Mouse (Mus musculus): ENCODE results near the gene Sgcb. TPM values are rescaled to one million over a fixed set of nuclear protein-coding genes. Genes with fewer than 3 reads are reported as not detected.

The Sgcb gene
- polyA plus RNA-seq, 1 experiment from 2014 or later = 42.1 TPM

DNA sequence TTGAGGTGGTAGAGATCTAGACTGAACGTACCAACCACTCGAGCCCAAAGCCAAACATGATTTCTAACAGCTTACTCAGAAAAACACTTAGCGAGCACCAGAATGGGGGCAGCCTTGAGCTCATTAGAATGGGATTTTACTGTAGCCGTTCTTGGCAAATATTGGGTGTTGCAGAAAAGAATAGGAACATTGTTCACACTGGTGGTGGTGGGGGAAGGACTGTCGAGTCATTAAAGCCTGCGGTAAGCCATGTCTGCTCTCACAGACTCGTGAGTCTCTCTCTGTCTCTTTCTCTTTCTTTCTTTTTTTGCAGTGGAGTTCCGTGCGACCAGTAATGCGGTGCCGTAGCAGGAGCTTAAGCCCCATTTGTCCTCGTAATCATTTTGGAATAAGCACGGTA lies 29.0 kb upstream of the Sgcb start:
- no peaks in the 10 kb centered on the region for H3K9me3 ChIP-seq (ENCODE audit: control insufficient read depth, low read length)
- H3K4me1 ChIP-seq (replicated peaks; ENCODE audit: control insufficient read depth, insufficient read depth, low read length) = no peaks in the 10 kb centered on the region
- H3K27ac ChIP-seq = no peak overlapping the region
- DNase-seq (ENCODE audit: low spot score) = no peak
- no peak overlapping the region for H3K9ac ChIP-seq
- no peaks in the 10 kb centered on the region for H3K36me3 ChIP-seq (replicated peaks; ENCODE audit: control insufficient read depth, insufficient read depth)
- H3K27me3 ChIP-seq (ENCODE audit: control insufficient read depth, insufficient read depth, low read length) = no peaks in the 10 kb centered on the region
- H3K4me2 ChIP-seq (replicated peaks) = no peak overlapping the region
- no peak overlapping the region for H3K4me3 ChIP-seq (replicated peaks; ENCODE audit: low read length)
- no peak for ATAC-seq (ENCODE audit: low FRiP score)
- 66% methylated on average over 13 of the region's 13 CpGs for WGBS

DNA sequence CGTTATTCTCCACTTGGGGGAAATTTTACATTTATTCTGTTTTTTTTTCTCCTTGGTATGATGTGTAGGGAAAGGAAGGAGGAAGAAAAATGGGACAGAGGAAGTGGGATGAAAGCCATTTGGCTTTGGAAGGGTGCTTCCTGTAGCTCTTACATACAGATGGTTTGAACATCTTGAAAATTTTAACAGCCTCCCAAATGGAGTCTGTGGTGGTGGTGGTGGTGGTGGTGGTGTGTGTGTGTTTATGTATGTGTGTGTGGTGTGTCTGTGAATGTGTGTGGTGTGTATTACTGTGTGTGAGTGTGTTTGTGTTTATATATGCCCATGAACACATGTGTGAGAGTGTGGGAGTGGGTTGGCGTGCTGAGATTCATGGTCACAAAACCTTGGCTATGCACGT lies 28.0 kb upstream of the Sgcb start:
- ATAC-seq (ENCODE audit: low FRiP score) (no peak), DNase-seq (ENCODE audit: low spot score) (no peak)
- Histone ChIP-seq H3K4me2 (replicated peaks) (no peak overlapping the region), H3K4me1 (replicated peaks; ENCODE audit: control insufficient read depth, insufficient read depth, low read length) (no peaks in the 10 kb centered on the region), H3K27me3 (ENCODE audit: control insufficient read depth, insufficient read depth, low read length) (no peaks in the 10 kb centered on the region), H3K36me3 (replicated peaks; ENCODE audit: control insufficient read depth, insufficient read depth) (no peaks in the 10 kb centered on the region), H3K4me3 (replicated peaks; ENCODE audit: low read length) (no peak overlapping the region), H3K27ac (no peak overlapping the region), H3K9me3 (ENCODE audit: control insufficient read depth, low read length) (no peaks in the 10 kb centered on the region), H3K9ac (no peak overlapping the region)
- 89% methylated on average over 3 of the region's 3 CpGs for WGBS

DNA sequence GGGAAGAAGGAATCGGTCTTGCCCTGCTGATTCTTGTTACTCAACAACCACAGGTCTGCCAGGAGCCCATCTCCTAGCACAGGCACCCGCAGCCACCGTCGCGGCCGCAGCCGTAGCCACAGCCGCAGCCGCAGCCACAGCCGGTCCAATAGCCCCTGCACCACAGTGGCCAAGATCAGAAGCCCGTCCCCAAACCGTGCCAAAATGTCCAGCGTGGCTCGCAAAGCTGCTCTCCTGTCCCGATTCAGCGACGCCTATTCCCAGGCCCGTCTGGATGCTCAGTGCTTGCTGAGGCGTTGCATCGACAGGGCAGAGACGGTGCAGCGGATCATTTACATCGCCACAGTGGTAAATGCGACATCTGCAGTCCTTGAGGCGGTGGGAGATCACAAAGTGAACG lies 21.8 kb upstream of the Sgcb start:
- 40% methylated on average over 26 of the region's 26 CpGs for WGBS
- Histone ChIP-seq H3K9ac (peak overlapping the region; percentile 28; the same call in 1 of the 2 replicates), H3K4me1 (replicated peaks; ENCODE audit: control insufficient read depth, insufficient read depth, low read length) (no peaks in the 10 kb centered on the region), H3K4me2 (replicated peaks) (peak overlapping the region; percentile 31; the same call in 1 of the 2 replicates), H3K36me3 (replicated peaks; ENCODE audit: control insufficient read depth, insufficient read depth) (no peaks in the 10 kb centered on the region), H3K9me3 (ENCODE audit: control insufficient read depth, low read length) (no peaks in the 10 kb centered on the region), H3K27ac (no peak overlapping the region), H3K27me3 (ENCODE audit: control insufficient read depth, insufficient read depth, low read length) (no peaks in the 10 kb centered on the region), H3K4me3 (replicated peaks; ENCODE audit: low read length) (peak overlapping the region; percentile 14; the same call in 1 of the 2 replicates)
- ATAC-seq (ENCODE audit: low FRiP score) (no peak), DNase-seq (ENCODE audit: low spot score) (no peak)

DNA sequence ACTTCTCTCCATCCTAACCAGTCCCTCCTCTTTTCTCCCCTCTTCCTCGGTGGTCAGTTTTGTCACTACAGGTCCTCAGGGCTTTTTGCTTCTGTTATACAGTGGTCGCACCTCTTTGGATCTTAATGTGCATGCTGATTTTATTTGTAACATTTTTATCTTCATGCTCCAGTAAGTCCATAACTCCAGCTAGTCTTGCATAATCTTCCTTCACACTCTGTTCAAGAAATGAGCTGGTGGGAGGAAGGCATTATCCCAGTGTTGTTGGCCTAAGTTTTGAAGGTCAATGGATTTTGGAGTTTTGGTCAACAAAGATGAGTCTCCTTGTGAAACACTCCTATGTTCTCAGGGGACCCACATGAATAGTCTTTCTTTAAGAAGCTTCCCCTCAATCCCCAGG lies 20.3 kb upstream of the Sgcb start:
- H3K27me3 ChIP-seq (ENCODE audit: control insufficient read depth, insufficient read depth, low read length) = no peaks in the 10 kb centered on the region
- no peak overlapping the region for H3K27ac ChIP-seq
- no peaks in the 10 kb centered on the region for H3K4me1 ChIP-seq (replicated peaks; ENCODE audit: control insufficient read depth, insufficient read depth, low read length)
- no peak for DNase-seq (ENCODE audit: low spot score)
- H3K9ac ChIP-seq = no peak overlapping the region
- 70% methylated on average over 2 of the region's 2 CpGs for WGBS
- H3K4me3 ChIP-seq (replicated peaks; ENCODE audit: low read length) = no peak overlapping the region
- no peaks in the 10 kb centered on the region for H3K9me3 ChIP-seq (ENCODE audit: control insufficient read depth, low read length)
- H3K36me3 ChIP-seq (replicated peaks; ENCODE audit: control insufficient read depth, insufficient read depth) = no peaks in the 10 kb centered on the region
- ATAC-seq (ENCODE audit: low FRiP score) = no peak
- no peak overlapping the region for H3K4me2 ChIP-seq (replicated peaks)

DNA sequence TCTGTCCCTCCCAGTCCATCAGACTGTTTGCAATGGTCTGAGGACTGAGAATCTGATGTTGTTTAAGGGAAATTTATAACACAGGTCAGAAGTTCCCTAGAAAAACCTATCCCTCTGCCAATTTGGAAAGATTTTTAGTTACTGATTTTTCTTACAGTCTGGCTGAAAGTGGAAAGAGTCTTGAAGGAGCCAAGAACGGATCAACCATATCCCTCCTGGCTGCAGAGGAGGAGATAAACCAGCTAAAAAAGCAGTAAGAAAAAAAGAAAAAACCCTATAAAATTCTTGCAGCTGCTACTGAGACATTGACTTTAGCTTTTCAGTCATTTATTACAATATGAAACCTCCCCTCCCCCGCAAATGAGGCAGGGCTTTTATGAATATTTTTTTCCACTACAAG lies 19.1 kb upstream of the Sgcb start:
- ATAC-seq (ENCODE audit: low FRiP score) (no peak), DNase-seq (ENCODE audit: low spot score) (no peak)
- Histone ChIP-seq H3K9ac (no peak overlapping the region), H3K4me3 (replicated peaks; ENCODE audit: low read length) (no peak overlapping the region), H3K27ac (no peak overlapping the region), H3K4me1 (replicated peaks; ENCODE audit: control insufficient read depth, insufficient read depth, low read length) (no peaks in the 10 kb centered on the region), H3K4me2 (replicated peaks) (no peak overlapping the region), H3K9me3 (ENCODE audit: control insufficient read depth, low read length) (no peaks in the 10 kb centered on the region), H3K27me3 (ENCODE audit: control insufficient read depth, insufficient read depth, low read length) (no peaks in the 10 kb centered on the region), H3K36me3 (replicated peaks; ENCODE audit: control insufficient read depth, insufficient read depth) (no peaks in the 10 kb centered on the region)
- 94% methylated on average over 2 of the region's 2 CpGs for WGBS

DNA sequence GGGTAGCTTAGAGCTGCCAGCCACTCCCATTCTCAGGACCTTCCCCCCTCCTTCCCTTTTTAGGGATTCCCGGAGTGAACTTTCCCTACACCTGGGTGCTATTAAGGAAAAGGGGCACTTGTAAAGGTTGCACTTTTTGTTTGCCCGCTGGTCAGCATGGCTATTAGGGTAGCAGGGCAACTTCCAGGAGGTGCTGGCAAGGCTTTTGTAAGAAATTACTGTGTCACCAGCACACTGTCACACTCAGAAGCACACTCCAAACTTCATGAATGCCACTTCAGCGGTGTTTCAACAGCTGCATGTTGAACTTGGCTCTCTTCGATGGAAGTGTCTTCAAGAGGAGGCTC lies 4.2 kb upstream of the Sgcb start:
- peaks cover 59% of the 10 kb centered on the region for H3K27me3 ChIP-seq (ENCODE audit: control insufficient read depth, insufficient read depth, low read length)
- no peak for DNase-seq (ENCODE audit: low spot score)
- WGBS = under 1% methylated on average over 4 of the region's 4 CpGs
- H3K4me1 ChIP-seq (replicated peaks; ENCODE audit: control insufficient read depth, insufficient read depth, low read length) = peaks cover 13% of the 10 kb centered on the region
- H3K9me3 ChIP-seq (ENCODE audit: control insufficient read depth, low read length) = no peaks in the 10 kb centered on the region
- no peak overlapping the region for H3K9ac ChIP-seq
- H3K36me3 ChIP-seq (replicated peaks; ENCODE audit: control insufficient read depth, insufficient read depth) = no peaks in the 10 kb centered on the region
- no peak overlapping the region for H3K27ac ChIP-seq
- ATAC-seq (ENCODE audit: low FRiP score) = no peak
- peak overlapping the region; percentile 65 for H3K4me2 ChIP-seq (replicated peaks)
- H3K4me3 ChIP-seq (replicated peaks; ENCODE audit: low read length) = peak overlapping the region; percentile 32

DNA sequence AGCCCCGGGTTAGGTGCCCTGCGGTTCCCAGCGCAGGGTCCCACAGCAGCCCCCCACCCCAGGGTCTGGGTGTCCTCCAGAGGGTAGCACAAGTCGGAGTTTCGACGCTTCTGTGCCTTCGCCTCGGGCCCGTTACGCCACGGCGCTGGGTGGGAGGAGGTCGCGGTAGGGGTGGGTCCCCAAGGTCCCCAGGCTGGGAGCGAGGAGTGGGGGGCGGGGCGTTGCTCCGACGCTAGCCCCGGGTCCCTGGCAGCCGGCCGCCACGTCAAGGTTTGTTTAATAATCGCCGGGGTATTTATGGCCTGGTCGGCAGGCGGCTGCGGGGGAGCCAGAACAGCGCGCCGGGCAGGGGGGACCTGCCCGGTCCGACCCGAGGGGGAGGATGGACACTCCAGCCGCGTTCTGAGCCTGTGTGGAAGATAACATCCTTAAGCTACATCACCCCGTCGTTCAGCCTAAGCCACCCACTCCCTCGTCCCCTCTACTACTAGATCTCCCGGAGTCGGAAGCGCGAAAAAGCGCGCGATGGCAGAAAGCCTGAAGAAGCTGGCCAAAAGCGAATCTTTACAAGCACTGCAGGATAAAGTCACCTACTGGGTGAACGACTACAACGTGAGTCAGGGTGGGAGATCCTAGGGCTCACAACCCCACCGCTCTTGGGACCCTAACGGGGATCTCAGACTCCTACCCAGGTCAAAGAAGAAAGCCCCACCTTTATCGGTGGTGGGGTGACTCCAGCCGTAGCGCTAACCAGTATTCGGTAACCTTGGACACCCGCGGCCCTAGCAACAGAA lies 3.7 kb upstream of the Sgcb start, which contains the start of gene Spata18:
Gene Spata18 (plus strand): TSS at position 319 of the 794 bp plus-strand sequence.
- H3K4me2 ChIP-seq (replicated peaks) = peak within 1 kb of the TSS; percentile 65
- H3K4me3 ChIP-seq (replicated peaks; ENCODE audit: low read length) = peak within 1 kb of the TSS; percentile 32
- peaks cover 19% of the 10 kb centered on the region for H3K4me1 ChIP-seq (replicated peaks; ENCODE audit: control insufficient read depth, insufficient read depth, low read length)
- H3K27ac ChIP-seq = no peak within 1 kb of the TSS
- H3K9me3 ChIP-seq (ENCODE audit: control insufficient read depth, low read length) = no peaks in the 10 kb centered on the region
- H3K9ac ChIP-seq = peak within 1 kb of the TSS; percentile 40
- ATAC-seq (ENCODE audit: low FRiP score) (peak; percentile 18; the same call in 1 of the 2 replicates), DNase-seq (ENCODE audit: low spot score) (peak; percentile 53)
- under 1% methylated on average over 57 of the region's 57 CpGs for WGBS
- H3K27me3 ChIP-seq (ENCODE audit: control insufficient read depth, insufficient read depth, low read length) = peaks cover 59% of the 10 kb centered on the region
- H3K36me3 ChIP-seq (replicated peaks; ENCODE audit: control insufficient read depth, insufficient read depth) = no peaks in the 10 kb centered on the region

DNA sequence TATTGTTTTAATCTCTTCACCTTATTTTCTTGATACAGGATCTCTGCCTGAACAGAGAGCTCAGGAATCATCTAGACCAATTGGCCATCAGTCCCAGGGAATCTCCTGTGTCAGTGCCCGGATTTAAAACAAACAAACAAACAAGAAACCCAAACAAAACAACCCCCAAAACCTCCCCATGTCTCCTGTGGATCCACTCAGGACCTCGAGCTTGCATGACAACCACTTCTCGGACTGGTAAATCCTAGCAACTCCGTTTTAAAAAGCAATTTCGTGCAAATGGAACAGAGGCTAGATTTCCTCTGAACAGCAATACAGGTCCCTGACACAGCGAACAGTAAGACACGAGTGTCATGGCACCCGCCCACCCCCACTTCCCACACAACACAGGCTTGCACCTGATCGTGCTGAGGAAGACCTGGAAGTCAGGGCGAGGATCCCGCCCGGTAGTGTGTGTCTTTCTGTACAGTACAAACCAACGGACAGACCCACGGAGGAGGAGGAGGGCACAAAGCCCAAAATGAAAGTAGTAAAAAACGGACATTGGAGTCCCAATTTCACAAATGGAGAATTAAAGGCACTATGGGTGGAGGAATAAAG lies 2.9 kb upstream of the Sgcb start:
- ATAC-seq (ENCODE audit: low FRiP score) = no peak
- Histone ChIP-seq H3K9me3 (ENCODE audit: control insufficient read depth, low read length) (no peaks in the 10 kb centered on the region), H3K27ac (no peak overlapping the region), H3K4me1 (replicated peaks; ENCODE audit: control insufficient read depth, insufficient read depth, low read length) (peaks cover 20% of the 10 kb centered on the region), H3K4me3 (replicated peaks; ENCODE audit: low read length) (peak overlapping the region; percentile 32), H3K27me3 (ENCODE audit: control insufficient read depth, insufficient read depth, low read length) (peaks cover 59% of the 10 kb centered on the region), H3K9ac (0 out of 2 replicates have a peak overlapping the region, but pooled peaks have one; percentile 40), H3K4me2 (replicated peaks) (peak overlapping the region; percentile 65), H3K36me3 (replicated peaks; ENCODE audit: control insufficient read depth, insufficient read depth) (no peaks in the 10 kb centered on the region)
- WGBS = under 1% methylated on average over 15 of the region's 15 CpGs
- DNase-seq (ENCODE audit: low spot score) = peak; percentile 48

DNA sequence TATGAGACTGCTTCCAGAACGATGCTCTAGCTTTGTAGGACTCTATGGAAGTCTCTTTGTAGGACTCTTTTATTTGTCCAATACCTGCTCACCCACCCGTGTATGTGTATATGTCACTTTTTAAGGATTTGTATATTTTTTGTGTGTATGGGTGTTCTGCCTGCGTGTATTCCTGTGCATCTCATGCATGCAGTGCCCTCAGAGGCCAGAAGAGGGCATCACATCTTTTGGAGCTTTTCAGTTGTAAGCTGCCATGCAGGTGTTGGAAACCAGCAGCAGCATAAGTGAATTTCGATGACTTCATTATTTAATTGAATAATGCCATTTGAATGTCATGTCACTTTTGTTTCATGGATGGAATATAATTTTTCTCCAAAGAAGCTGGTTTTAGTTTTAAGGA lies 5.5 kb downstream of the Sgcb start:
- Histone ChIP-seq H3K9ac (no peak overlapping the region), H3K27me3 (ENCODE audit: control insufficient read depth, insufficient read depth, low read length) (no peaks in the 10 kb centered on the region), H3K4me1 (replicated peaks; ENCODE audit: control insufficient read depth, insufficient read depth, low read length) (peaks cover 8% of the 10 kb centered on the region; the same call in 1 of the 2 replicates), H3K4me3 (replicated peaks; ENCODE audit: low read length) (no peak overlapping the region), H3K36me3 (replicated peaks; ENCODE audit: control insufficient read depth, insufficient read depth) (peaks cover 39% of the 10 kb centered on the region), H3K27ac (no peak overlapping the region), H3K9me3 (ENCODE audit: control insufficient read depth, low read length) (no peaks in the 10 kb centered on the region), H3K4me2 (replicated peaks) (no peak overlapping the region)
- WGBS = 80% methylated on average over 4 of the region's 4 CpGs
- DNase-seq (ENCODE audit: low spot score) (peak; percentile 41), ATAC-seq (ENCODE audit: low FRiP score) (no peak)
